Mouse (Mus musculus) testis, adult 2 months (tissue): ENCODE data around the gene Dek. TPM values are rescaled to one million over a fixed set of nuclear protein-coding genes. Genes with fewer than 3 reads are reported as not detected.

Experiments
- H3K27ac ChIP-seq: fragments of 200-500 bp; 2 replicates; pipeline ENCODE4 v1.5.1; 2012; ENCODE audit warnings: low read depth, low read length; ENCODE audit not compliant: control insufficient read depth, insufficient read depth
- H3K27me3 ChIP-seq: fragments of 200-500 bp; 2 replicates; pipeline ENCODE4 v1.6.1; 2012; ENCODE audit warnings: mild to moderate bottlenecking, low read length, moderate library complexity; ENCODE audit not compliant: control insufficient read depth, insufficient read depth
- H3K36me3 ChIP-seq: fragments of 200-500 bp; 2 replicates; pipeline ENCODE4 v1.6.1; 2012; ENCODE audit warnings: mild to moderate bottlenecking, low read length; ENCODE audit not compliant: control insufficient read depth, insufficient read depth
- H3K4me1 ChIP-seq: fragments of 200-500 bp; 2 replicates; pipeline ENCODE4 v1.6.1; 2012; ENCODE audit warnings: low read length; ENCODE audit not compliant: control insufficient read depth, insufficient read depth
- H3K4me3 ChIP-seq: fragments of 200-500 bp; 2 replicates; pipeline ENCODE4 v1.5.1; 2012; ENCODE audit warnings: low read depth, mild to moderate bottlenecking, low read length, moderate library complexity, mixed read lengths; ENCODE audit not compliant: control insufficient read depth
- CTCF ChIP-seq: fragments of 200-500 bp; IDR thresholded peaks from 2 replicates; pipeline ENCODE4 v1.5.1; 2012; ENCODE audit warnings: low read depth, mild to moderate bottlenecking, inconsistent platforms, low read length, moderate library complexity; ENCODE audit not compliant: control insufficient read depth, insufficient read depth, insufficient replicate concordance
- POLR2A ChIP-seq: fragments of 200-500 bp; IDR thresholded peaks from 2 replicates; pipeline ENCODE4 v1.6.1; 2012; ENCODE audit warnings: low read depth, mild to moderate bottlenecking, inconsistent platforms, low read length, moderate library complexity; ENCODE audit not compliant: control insufficient read depth
- polyA plus RNA-seq: library from polyadenylated mRNA; depleted of rRNA; stranded (reverse); fragments of >200 nt; gene quantifications from 2 replicates; pipeline ENCODE4 v1.2.3, GENCODE M21; 2012

Gene Dek
- polyA plus RNA-seq, 1 experiment = 6.5 TPM

- Histone ChIP-seq H3K4me3 (no peak overlapping the region), H3K4me1 (no peaks in the 10 kb centered on the region), H3K27me3 (no peaks in the 10 kb centered on the region), H3K27ac (no peak overlapping the region), H3K36me3 (no peaks in the 10 kb centered on the region; the same call in 1 of the 2 replicates)
- TF ChIP-seq POLR2A = no peak
- TF ChIP-seq CTCF = no peak
Measured at GRCm38 (mm10) chr13:47145939-47146338, 39.9 kb upstream of the Dek start.

- Histone ChIP-seq H3K4me1 (no peaks in the 10 kb centered on the region), H3K4me3 (no peak overlapping the region), H3K36me3 (no peaks in the 10 kb centered on the region; the same call in 1 of the 2 replicates), H3K27me3 (no peaks in the 10 kb centered on the region), H3K27ac (no peak overlapping the region)
- TF ChIP-seq POLR2A = no peak
- no peak for TF ChIP-seq CTCF
Measured at GRCm38 (mm10) chr13:47142764-47143163, 36.8 kb upstream of the Dek start.

GRCm38 (mm10) chr13:47135741-47136140 is 29.7 kb upstream of the Dek start:
- Histone ChIP-seq H3K27me3 (no peaks in the 10 kb centered on the region), H3K4me1 (no peaks in the 10 kb centered on the region), H3K36me3 (no peaks in the 10 kb centered on the region), H3K27ac (no peak overlapping the region), H3K4me3 (no peak overlapping the region)
- TF ChIP-seq POLR2A (no peak), CTCF (no peak)

GRCm38 (mm10) chr13:47134836-47135235 is 28.8 kb upstream of the Dek start:
- Histone ChIP-seq H3K27ac (no peak overlapping the region), H3K4me3 (no peak overlapping the region), H3K36me3 (no peaks in the 10 kb centered on the region), H3K27me3 (no peaks in the 10 kb centered on the region), H3K4me1 (no peaks in the 10 kb centered on the region)
- no peak for TF ChIP-seq POLR2A
- TF ChIP-seq CTCF = no peak

- H3K36me3 ChIP-seq = no peaks in the 10 kb centered on the region
- no peak overlapping the region for H3K27ac ChIP-seq
- no peak overlapping the region for H3K4me3 ChIP-seq
- no peaks in the 10 kb centered on the region for H3K27me3 ChIP-seq
- TF ChIP-seq POLR2A = no peak
- TF ChIP-seq CTCF = no peak
- H3K4me1 ChIP-seq = no peaks in the 10 kb centered on the region
Measured at GRCm38 (mm10) chr13:47133058-47133457, 27.1 kb upstream of the Dek start.

- no peak overlapping the region for H3K27ac ChIP-seq
- H3K36me3 ChIP-seq = no peaks in the 10 kb centered on the region
- no peak overlapping the region for H3K4me3 ChIP-seq
- TF ChIP-seq CTCF = no peak
- TF ChIP-seq POLR2A = no peak
- H3K27me3 ChIP-seq = no peaks in the 10 kb centered on the region
- H3K4me1 ChIP-seq = 0 out of 2 replicates have a peak, but pooled peaks cover 2% of the 10 kb centered on the region
Measured at GRCm38 (mm10) chr13:47129090-47129489, 23.1 kb upstream of the Dek start.

GRCm38 (mm10) chr13:47125595-47125994 is 19.6 kb upstream of the Dek start:
- H3K4me3 ChIP-seq = no peak overlapping the region
- H3K27ac ChIP-seq = no peak overlapping the region
- TF ChIP-seq POLR2A (no peak), CTCF (no peak)
- peaks cover 9% of the 10 kb centered on the region for H3K4me1 ChIP-seq
- no peaks in the 10 kb centered on the region for H3K36me3 ChIP-seq
- no peaks in the 10 kb centered on the region for H3K27me3 ChIP-seq

- Histone ChIP-seq H3K36me3 (no peaks in the 10 kb centered on the region), H3K27me3 (no peaks in the 10 kb centered on the region), H3K27ac (no peak overlapping the region), H3K4me3 (no peak overlapping the region), H3K4me1 (peaks cover 9% of the 10 kb centered on the region)
- TF ChIP-seq POLR2A (no peak), CTCF (no peak)
Measured at GRCm38 (mm10) chr13:47124986-47125385, 19.0 kb upstream of the Dek start.
